Mouse (Mus musculus) spleen, postnatal 36 days (tissue): ENCODE data around the gene Itih3.

ENCODE experiments used
- DNase-seq, 2 experiments: peaks; one replicate each; pipeline ENCODE4 v3.0.0; 2022; ENCODE audit warnings: low spot score in 2 of 2, mixed read lengths in 1 of 2

The Itih3 gene

DNA sequence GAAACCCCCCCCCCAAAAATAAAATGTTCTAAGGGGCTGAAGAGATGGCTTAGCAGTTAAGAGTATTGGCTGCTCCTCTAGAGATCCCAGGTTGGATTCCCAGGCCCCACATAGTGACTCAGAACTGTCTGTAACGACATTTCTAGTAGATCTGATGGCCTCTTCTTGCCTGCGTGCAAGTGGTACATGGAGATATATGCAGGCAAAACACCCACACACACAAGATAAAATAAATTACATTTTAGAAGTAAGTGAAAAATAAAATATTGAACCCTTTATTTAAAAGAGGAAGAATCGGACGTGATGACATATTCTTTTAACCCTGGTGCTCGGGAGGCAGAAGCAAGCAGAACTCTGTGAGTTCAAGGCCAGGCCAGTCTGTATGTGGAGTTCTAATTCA, 20.9 kb downstream of the Itih3 start:
- DNase-seq = no peak

DNA sequence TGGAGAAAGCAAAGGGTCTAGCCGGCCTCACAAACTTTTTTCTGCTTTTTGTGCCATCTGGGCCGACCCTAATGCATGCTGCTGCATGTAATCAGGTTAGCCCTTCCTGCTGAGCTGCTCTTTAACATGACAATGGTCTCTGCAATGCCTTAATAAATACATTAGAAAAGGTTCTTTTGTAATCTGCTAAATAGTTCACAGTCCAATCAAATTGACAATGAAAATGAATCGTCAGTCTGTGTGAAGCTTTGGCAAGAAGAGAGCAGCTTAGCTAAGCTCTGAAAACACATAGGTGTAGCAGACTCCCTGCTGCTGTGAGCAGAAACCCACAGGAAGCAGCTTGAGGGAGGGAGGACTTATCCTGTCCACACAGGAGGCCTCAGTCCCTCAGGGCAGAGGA, 23.6 kb downstream of the Itih3 start:
- DNase-seq = no peak

DNA sequence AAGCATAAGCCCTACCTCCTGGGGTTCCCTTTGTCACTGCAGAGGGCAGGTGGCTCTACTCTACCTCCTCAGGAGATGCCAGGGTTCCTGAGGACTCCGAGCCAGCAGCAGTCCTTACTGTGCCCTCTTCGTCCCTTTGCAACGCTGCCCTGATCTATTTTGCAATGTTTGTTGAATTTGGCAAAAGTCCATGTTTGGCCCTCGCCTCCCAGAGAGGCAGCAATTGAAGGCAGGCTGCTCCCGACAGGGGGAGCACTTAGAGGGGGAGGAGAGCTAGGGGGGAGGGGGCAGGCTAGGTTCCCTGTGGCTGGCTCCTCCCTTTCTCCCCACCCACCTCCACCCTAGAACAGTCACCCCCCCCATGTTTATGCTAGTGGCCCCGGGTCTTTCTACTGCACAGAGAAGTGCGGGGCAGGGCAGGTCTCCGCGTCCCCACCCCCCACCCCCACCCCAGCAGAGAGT, 35.3 kb downstream of the Itih3 start:
- DNase-seq = no peak

DNA sequence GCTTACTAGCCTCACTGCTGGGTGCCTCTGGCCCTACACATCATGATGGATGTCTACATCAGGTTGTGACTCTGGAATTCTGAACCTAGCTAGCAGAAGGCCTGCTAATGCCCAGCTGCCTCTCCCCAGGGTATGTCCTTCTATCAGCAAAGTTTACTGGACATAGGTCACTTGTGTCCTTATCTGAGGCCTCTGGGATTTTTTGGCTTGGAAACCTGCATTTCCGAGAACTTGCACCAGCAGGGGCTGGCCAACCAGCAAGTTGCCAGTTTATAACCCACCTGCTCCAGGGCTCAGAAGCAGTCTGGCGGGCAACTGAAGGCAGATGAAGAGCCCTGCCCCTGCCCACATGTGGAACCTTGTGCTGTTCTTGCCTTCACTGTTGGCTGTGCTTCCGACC, 37.4 kb downstream of the Itih3 start, which contains the start of gene Itih4:
Itih4 (plus strand) TSS at position 273 of the 400 bp plus-strand sequence.
- no peak for DNase-seq

DNA sequence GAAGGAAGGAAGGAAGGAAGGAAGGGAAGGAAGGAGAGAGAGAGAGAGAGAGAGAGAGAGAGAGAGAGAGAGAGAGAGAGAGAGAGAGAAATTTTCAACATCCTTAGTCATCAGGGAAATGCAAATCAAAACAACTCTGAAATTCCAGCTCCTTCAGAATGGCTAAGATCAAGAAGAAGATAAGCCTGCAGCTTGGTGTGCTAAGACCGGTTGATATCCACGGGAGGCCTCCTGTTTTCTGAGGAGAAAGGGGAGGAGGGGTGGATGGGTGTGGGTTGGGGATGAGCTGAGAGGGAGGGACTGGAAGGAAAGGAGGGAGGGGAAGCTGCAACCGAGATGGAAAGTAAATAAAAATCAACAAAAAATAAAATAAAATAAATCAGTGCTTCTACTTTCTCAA, 38.3 kb downstream of the Itih3 start:
- DNase-seq = no peak

- no peak for DNase-seq
These were observed 41.8 kb downstream of the Itih3 start for GRCm38 (mm10) chr14:30881718-30882108.

- DNase-seq = no peak
These were observed 42.5 kb downstream of the Itih3 start for GRCm38 (mm10) chr14:30880811-30881717.

- DNase-seq = no peak
These were observed 43.3 kb downstream of the Itih3 start for GRCm38 (mm10) chr14:30880251-30880650.

DNA sequence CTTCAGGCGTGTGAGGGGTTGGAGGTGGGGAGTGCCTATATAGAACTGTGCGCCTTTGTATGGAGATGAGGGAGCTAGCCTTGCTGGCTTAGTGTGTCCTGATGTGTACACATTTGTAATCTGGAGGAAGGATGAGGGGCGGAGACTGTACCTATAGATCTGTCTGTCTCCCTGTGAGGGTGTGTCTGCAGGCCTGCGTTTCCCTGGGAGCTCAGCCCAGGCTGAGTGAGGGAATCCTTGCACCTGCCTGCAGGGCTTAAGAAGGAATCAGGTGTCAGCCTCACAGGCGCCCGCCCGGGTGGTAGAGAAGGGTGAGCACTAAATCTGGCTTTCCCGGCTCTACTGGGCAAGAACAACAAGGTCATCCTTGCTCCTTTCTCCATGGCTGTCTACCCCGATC, 43.8 kb downstream of the Itih3 start:
- no peak for DNase-seq

- no peak for DNase-seq
These were observed 44.5 kb downstream of the Itih3 start, which contains the start of gene Mustn1 for GRCm38 (mm10) chr14:30878958-30879571. Gene Mustn1, plus strand, starts transcription at chr14:30879200.

- no peak for DNase-seq
These were observed 45.7 kb downstream of the Itih3 start for GRCm38 (mm10) chr14:30877827-30878226.

DNA sequence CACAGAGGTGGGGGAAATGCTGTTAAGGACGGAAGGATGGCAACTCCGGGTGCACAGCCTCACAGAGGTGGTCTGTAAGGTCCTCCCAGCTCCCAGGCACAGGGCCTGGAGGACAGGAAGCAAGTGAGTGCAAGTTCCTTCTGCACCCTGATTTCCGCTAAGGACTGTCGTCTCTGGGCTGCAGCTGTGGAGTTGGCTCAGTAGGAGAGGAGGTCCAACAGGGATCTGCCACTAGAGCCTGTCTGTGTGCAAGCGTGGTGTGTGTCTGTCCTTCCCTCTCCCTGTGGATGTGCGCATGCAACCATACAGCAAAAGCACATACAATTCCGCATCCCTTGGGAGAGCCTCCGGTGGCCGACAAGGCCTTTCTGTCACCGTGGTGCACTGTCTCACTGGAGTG, 47.1 kb downstream of the Itih3 start:
- DNase-seq = no peak

DNA sequence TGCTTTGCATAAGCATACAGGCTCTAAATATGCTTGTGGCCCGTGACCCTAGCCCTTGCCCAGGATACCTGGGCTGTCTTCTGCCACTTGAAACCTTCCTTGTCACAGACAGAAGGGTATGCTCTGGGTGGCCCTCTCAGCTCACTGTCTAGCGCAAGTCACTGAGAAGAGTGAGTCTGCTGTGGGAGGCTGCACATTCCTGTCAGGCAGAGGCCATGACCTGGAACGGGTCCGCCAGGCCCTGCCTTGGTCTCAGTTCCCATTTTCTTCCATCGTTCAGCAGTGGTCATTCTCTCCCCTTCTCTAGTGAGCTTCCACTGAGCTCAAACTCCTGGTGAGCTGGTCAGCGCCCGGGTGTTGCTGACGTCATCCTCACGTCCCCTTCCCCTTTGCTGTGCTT, 47.6 kb downstream of the Itih3 start:
- no peak for DNase-seq

DNA sequence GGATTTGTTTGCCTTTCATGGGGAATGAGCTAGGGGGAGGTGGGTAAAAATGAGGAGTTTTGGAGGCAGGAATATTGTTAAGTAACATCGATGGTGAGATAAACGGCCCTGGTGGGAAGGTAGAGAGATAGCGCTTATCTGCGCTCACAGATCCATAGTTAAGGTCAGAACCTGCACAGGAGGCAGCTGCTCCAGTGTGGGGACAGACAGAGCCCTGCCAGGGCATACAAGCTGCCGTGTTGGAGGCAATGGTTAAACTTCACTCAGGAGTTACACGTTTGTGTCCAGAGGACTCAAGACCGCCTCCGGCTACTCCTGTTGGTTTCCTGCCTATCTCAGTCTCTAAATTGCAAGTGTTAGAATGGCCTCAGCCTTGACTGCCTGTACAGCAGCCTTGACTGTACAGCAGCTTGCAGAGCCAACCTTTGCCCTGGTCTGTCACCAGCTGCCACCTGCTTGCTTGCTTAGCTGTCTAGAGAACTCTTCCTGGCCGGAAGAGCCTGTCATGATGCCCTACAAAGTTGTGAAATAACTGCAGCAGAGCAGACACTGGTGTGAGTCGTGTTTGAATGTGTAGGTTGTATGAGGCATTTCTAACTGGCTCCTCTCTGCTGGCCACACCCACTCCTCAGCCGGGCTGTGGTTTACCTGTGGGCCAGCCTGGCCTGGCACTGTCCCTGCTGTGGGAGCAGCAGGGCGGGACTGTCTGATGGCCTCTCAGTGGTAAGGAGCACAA, 48.3 kb downstream of the Itih3 start:
- DNase-seq = no peak

- DNase-seq = no peak
These were observed 49.4 kb downstream of the Itih3 start for GRCm38 (mm10) chr14:30874095-30874700.

DNA sequence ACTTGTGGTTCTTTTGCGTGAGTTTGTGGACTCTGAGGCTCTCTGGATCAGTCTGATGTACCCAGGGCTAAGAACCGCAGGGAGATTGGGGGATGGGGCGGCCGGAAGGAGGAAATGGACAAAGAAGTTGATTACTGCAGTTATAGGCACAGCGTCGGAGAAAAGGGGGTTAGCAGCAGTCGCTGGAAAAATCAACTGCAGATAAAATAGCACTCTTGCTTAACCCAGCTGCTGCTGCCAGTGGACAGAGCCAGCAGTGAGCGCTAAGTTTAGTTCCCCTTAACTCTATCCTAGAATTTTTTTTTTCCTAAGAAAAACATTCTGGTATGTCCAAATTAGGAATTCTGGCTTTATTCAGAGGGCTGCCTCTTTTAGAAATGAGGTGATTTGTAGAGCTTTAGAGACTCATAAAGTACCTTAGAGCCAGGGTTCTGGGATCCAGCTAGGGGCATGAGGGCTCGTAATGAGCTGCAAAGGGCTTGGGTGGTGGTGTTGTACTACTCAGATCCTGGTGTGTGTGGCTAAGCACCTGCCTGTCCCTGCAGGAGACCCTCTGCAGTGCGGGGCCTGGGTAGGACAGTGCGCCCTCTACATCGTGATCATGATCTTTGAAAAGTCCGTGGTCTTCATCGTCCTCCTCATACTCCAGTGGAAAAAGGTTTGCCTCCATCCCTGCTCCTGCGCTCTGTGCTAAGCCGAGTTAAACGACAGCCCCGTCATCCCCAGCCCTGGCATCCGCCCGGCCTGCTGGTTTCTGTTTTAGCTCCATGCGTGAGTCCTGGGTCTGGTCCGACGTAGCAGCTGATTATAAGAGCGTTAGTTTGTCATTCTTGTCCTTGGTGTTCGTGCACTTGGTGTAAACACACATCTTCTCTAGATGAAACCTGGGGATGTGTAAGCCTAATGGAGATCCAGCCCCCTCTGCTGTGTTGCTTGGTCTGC, 53.1 kb downstream of the Itih3 start:
- DNase-seq = no peak

DNA sequence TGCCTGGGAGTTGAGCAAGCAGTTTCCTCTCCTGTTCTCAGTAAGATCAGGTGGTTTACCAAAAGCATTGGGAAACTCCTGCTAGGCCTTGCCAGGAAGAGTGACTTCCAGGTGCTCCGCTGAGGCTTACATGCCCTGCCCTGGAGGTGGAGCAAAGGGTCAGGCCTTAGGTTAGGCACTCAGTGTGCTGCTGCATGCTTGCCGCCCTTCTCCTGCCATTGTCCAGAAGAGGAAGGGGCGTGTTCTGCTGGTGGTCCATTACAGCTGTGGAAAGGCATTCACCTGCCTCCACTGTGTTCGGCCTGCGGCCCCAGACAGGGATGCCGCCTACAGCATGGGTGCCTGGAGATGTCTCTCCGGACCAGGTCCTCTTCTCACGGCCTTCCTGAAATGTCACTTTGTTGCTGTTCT, 54.2 kb downstream of the Itih3 start:
- DNase-seq = no peak

DNA sequence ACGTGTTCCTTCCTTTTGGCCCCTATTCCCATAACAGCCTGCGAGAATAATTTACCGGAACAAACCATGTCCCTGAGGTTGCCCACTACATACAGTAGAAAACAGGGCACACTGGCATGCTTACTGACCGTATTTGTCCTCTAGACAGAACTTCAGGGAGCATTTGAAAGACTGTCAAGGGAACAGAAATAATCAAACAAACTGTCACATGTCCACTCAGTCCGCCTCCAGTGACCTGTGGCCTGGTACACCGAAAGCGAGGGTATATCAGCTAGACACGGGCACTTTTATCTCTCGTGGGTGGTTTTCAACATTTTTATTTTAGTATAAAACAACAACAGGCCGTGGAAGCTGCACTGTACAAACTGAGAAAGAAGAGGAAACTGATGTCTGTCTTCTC, 54.7 kb downstream of the Itih3 start:
- no peak for DNase-seq

GRCm38 (mm10) chr14:30867042-30867441, 56.5 kb downstream of the Itih3 start:
- peak; percentile 34 to 56 for DNase-seq

- no peak for DNase-seq
These were observed 58.2 kb downstream of the Itih3 start for GRCm38 (mm10) chr14:30865311-30865710.

DNA sequence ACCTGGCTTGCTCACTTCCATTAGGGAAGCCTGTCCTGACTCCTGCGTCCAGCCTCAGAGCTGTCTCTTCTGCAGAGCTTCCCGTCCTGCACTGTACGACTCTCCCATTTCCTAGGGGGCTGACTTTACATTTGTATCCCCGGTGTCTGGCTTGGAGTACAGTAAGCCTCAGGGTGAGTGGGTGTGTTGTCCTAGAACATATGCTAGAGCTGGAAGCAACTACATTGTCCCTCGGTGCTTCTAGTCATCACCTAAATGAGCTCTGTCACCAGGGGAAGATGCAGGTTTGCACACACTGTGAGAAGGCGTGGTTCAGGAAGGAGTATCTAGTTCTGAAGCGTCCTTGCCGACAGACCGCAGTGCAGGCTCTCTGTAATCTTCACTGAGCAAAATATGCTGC, 61.2 kb downstream of the Itih3 start:
- DNase-seq = no peak
